Mouse (Mus musculus) liver, embryonic 16.5 days (tissue): ENCODE measurements at regions not wholly inside any gene's neighbourhood (a gene's known extent, or its start where the extent isn't known, plus 50 kb on each side); places are given as distances from the start of the nearest gene placed in this dataset.
"Not testable (repeated sequence)": the region's sequence is repeated elsewhere in the genome, so short reads cannot be mapped to it uniquely, and the experiment has no call there.

Experiments used
- ATAC-seq: fragments of 200-750 bp; cut with Nextera tagmentation; 2 replicates; pipeline ENCODE4 v1.8.0; 2017; ENCODE audit warnings: low read depth, mild to moderate bottlenecking, moderate number of reproducible peaks, moderate library complexity
- H3K27ac ChIP-seq: fragments of 300-500 bp; sonication (generic); 2 replicates; pipeline ENCODE4 v1.5.1; 2014; ENCODE audit warnings: mild to moderate bottlenecking, low read length
- H3K27me3 ChIP-seq: fragments of 300-500 bp; sonication (generic); 2 replicates; pipeline ENCODE4 v1.6.1; 2014; ENCODE audit warnings: low read depth, low read length, mixed read lengths; ENCODE audit not compliant: control insufficient read depth, insufficient read depth
- H3K36me3 ChIP-seq: fragments of 300-500 bp; sonication (generic); 2 replicates; pipeline ENCODE4 v1.6.1; 2014; ENCODE audit warnings: mild to moderate bottlenecking; ENCODE audit not compliant: control insufficient read depth, insufficient read depth
- H3K4me1 ChIP-seq: fragments of 300-500 bp; sonication (generic); 2 replicates; pipeline ENCODE4 v1.6.1; 2014; ENCODE audit warnings: low read depth, low read length, mixed read lengths; ENCODE audit not compliant: control insufficient read depth
- H3K4me2 ChIP-seq: fragments of 300-500 bp; sonication (generic); 2 replicates; pipeline ENCODE4 v1.6.1; 2014; ENCODE audit warnings: low read depth, low read length, mixed read lengths
- H3K4me3 ChIP-seq: fragments of 300-500 bp; sonication (generic); 2 replicates; pipeline ENCODE4 v1.5.1; 2014; ENCODE audit warnings: low read depth, mild to moderate bottlenecking, low read length
- H3K9ac ChIP-seq: fragments of 300-500 bp; sonication (generic); 2 replicates; pipeline ENCODE4 v1.6.1; 2014; ENCODE audit warnings: low read depth, low read length
- H3K9me3 ChIP-seq: fragments of 300-500 bp; sonication (generic); replicated peaks from 2 replicates; pipeline ENCODE4 v1.6.1; 2016; ENCODE audit warnings: low read length; ENCODE audit not compliant: control insufficient read depth
- WGBS: fragments of 180-500 bp; shearing (Covaris S2); extraction: QIAGEN DNeasy Blood & Tissue Kit; methylation state at CpG from one replicate; pipeline ENCODE4 v1.1.7; 2014; ENCODE audit not compliant: insufficient replicate concordance; 5-methylcytosine and 5-hydroxymethylcytosine counted together

DNA sequence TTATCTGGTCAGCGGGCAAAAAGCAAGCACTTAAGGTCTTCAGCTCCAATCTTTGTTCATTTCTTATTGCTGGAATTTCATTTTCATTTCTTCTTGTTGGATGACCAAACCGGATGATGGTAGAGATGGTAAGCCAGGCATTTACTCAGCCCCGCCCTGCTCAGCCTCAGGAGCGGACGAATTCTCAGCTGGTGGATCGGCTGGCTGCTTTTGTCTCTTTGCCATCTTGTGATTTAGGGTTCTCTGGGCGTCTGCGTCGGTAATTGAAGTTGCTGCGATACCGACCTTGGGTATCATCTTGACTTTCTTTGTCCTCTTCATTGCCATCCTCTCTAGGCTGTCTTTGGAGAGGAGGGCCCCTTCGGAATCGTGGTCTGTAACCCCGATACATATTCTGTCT, 156.1 kb downstream of the Akr1d1 start:
- WGBS: 81% methylated on average over 14 of the region's 14 CpGs
- H3K4me2 ChIP-seq: no peak overlapping the region
- H3K9ac ChIP-seq: no peak overlapping the region
- no peak for ATAC-seq
- H3K36me3 ChIP-seq: no peaks in the 10 kb centered on the region
- no peaks in the 10 kb centered on the region for H3K9me3 ChIP-seq
- no peaks in the 10 kb centered on the region for H3K27me3 ChIP-seq
- H3K4me3 ChIP-seq: no peak overlapping the region
- H3K4me1 ChIP-seq: no peaks in the 10 kb centered on the region
- no peak overlapping the region for H3K27ac ChIP-seq

DNA sequence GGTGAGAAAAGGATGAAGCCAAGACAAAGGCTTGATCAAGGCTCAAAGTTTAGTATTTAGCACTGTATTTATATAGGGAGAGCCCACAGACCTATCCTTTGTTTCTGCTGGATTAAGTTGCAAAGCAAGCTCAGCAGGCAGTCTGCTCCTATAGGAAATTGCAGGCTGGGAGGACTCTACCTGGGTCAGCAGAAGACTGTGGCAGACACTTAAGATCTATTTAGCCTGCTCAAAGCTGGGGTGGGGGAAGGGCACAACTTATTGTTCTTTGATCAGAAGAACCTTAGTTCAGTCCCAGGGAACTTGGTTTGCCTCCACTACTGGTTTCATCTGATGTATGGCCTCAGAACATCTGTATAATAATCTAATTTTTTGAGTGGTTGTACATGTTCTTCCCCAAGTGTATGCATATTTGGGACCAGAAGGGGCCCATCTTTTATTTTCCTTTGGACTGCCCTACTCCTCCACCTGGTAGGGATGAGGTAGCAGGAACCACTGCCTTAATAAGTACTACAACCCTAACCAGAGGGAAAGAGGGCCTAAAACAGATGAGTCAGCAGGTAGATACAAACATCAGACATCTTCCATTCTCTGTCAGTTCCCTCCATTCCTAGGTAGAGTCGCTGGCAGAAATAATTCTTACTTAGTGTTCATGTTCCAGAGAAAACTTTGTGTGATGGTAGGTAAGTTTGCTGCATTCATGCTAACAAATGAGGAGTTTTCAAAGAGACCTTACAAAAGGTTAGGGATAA, 159.1 kb downstream of the Akr1d1 start:
- 12% methylated on average over 1 of the region's 1 CpGs for WGBS
- Histone ChIP-seq H3K27me3 (no peaks in the 10 kb centered on the region), H3K4me3 (no peak overlapping the region), H3K4me2 (no peak overlapping the region), H3K27ac (no peak overlapping the region), H3K36me3 (no peaks in the 10 kb centered on the region), H3K9ac (no peak overlapping the region), H3K4me1 (no peaks in the 10 kb centered on the region), H3K9me3 (no peaks in the 10 kb centered on the region)
- no peak for ATAC-seq

DNA sequence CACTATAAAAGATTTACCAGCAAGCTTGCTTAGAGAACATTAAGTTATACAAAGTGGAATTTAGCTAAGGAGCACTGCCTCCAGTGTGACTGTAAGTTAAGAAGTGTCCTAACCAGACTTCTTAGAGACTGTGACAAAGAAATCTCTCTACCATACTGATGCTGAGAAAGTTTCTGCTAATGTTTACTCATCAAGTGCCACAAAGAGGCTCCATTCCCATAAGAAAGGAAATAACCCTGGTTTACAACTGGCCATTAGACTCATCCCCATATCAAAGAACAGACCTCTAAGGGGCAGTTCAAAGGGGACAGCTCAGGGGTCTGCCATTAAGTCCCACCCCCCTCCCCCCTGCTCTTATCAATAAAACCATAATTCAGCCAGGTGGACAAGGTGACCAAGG, 159.7 kb downstream of the Akr1d1 start:
- Histone ChIP-seq H3K27me3 (no peaks in the 10 kb centered on the region), H3K4me2 (no peak overlapping the region), H3K9ac (no peak overlapping the region), H3K9me3 (no peaks in the 10 kb centered on the region), H3K36me3 (no peaks in the 10 kb centered on the region), H3K27ac (no peak overlapping the region), H3K4me3 (no peak overlapping the region), H3K4me1 (no peaks in the 10 kb centered on the region)
- no peak for ATAC-seq

DNA sequence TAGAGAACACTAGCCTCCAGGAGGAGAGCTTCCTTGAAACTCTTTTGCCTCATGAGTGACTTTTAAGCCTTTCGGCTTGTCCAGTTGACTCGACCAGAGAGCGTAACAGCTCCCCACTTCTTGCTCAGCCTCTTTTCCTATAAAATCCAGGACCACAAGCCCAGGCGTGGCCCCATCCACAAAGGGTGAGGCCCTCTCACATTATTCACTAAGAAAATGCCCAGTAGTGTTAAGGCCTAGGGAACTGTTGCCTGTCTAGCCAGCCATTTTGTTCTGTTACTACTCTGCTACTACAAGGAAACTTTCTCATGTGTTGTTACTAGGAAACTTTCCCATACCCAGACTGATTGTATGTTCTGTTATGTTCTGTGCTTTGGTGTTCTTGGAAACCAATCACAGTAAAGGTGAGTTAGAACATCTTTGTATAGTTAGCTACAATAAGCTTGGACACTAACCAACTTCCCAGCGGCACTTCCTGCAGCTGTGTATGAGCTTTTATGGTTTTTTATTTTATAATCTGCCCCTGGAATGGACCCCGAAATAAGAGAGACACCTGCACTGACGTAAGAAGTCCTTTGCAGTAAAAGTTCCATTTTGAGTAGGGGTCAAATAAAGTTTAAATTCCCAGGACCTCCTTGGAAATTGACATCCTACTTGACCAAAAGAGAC, 162.1 kb downstream of the Akr1d1 start:
- Histone ChIP-seq H3K9me3 (no peaks in the 10 kb centered on the region), H3K27me3 (no peaks in the 10 kb centered on the region), H3K36me3 (no peaks in the 10 kb centered on the region), H3K4me3 (no peak overlapping the region), H3K4me1 (no peaks in the 10 kb centered on the region), H3K27ac (no peak overlapping the region), H3K9ac (no peak overlapping the region), H3K4me2 (no peak overlapping the region)
- no peak for ATAC-seq
- 69% methylated on average over 7 of the region's 7 CpGs for WGBS

DNA sequence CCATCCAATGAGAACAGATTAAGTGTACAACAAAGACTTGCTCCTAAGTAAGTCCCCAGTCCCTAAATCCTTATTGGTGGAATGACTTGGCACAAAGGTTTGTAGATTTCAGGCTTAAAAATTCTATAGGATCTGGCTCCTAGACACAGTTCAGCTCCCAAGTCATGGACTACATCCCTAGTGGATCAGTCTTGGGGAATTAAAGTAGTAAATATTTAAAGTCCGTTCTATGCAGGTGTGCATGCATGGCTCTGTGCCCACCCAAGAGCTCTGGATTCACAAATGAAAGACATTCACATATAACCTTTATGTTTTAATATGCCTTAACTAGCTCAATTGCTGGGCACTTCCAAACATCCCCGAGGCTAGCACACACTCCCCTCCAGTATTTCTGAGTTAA, 162.8 kb downstream of the Akr1d1 start:
- Histone ChIP-seq H3K27me3 (no peaks in the 10 kb centered on the region), H3K4me2 (no peak overlapping the region), H3K9me3 (no peaks in the 10 kb centered on the region), H3K27ac (no peak overlapping the region), H3K4me3 (no peak overlapping the region), H3K36me3 (no peaks in the 10 kb centered on the region), H3K4me1 (no peaks in the 10 kb centered on the region), H3K9ac (no peak overlapping the region)
- WGBS: 53% methylated on average over 2 of the region's 2 CpGs
- ATAC-seq: no peak

DNA sequence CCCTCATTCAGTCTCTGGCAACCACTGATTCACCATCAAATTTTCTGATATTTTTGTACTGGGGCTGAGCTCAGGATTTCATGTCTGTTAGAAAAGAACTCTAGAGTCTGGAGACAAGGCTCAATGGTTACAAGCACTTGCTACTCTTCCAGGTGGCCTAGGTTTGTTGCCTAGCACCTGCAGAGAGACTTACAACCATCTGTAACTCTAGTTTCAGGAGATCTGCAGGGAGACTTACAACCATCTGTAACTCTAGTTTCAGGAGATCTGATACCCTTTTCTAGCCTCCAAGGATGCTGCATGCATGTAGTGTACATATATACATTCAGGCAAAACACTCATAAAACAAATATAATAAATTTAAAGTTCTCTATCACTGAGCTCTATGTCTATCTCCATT, 166.1 kb downstream of the Akr1d1 start:
- no peak for ATAC-seq
- H3K4me3 ChIP-seq: no peak overlapping the region
- no peaks in the 10 kb centered on the region for H3K36me3 ChIP-seq
- H3K4me2 ChIP-seq: no peak overlapping the region
- H3K27ac ChIP-seq: no peak overlapping the region
- H3K4me1 ChIP-seq: no peaks in the 10 kb centered on the region
- H3K27me3 ChIP-seq: no peaks in the 10 kb centered on the region
- H3K9me3 ChIP-seq: no peaks in the 10 kb centered on the region
- H3K9ac ChIP-seq: no peak overlapping the region

DNA sequence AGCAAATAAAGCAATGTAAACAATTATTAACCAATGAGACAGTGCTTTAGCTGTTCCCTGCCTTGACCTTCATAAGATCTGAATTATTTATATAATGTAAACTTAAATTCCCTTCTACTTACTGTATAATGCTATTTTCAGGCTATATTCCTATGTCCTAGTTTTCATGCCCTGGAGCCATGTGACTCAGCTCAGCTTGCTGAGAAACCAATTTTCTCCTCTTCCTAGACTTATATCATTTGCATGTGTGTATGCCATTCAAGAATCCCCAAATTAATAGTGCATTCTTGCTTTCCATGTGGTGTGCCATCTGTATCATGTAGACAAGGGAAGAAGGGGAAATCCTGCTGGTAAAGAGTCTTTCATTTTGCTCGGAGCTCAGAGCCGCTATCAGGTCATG, 166.7 kb upstream of the Trim24 start:
- ATAC-seq: no peak
- H3K27me3 ChIP-seq: no peaks in the 10 kb centered on the region
- 68% methylated on average over 2 of the region's 2 CpGs for WGBS

DNA sequence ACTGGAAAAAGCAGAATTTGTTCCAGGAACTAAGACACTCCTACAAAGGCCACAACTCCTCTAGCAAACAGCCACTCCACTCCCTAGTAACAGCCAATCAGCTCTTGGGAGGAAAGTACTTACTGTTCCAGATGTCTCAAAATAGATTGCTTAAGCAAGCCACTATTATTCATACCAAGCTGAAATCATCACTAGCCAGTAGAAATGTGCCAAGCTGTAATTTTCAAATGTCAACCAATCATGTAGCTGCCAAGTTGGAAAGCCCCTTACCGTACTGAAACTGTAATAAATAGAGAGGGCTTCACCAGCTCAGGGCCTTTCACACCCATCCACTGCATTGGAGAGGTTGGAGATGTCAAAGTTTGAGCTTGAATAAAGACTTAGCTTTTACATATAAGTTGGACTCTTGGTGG, 164.9 kb upstream of the Trim24 start:
- H3K9ac ChIP-seq: no peak overlapping the region
- H3K27ac ChIP-seq: no peak overlapping the region
- no peaks in the 10 kb centered on the region for H3K27me3 ChIP-seq
- no peak overlapping the region for H3K4me3 ChIP-seq
- 63% methylated on average over 1 of the region's 1 CpGs for WGBS
- no peak for ATAC-seq
- H3K4me1 ChIP-seq: no peaks in the 10 kb centered on the region
- H3K36me3 ChIP-seq: no peaks in the 10 kb centered on the region
- no peaks in the 10 kb centered on the region; the same call in 1 of the 2 replicates for H3K9me3 ChIP-seq
- no peak overlapping the region for H3K4me2 ChIP-seq

More for the DNA sequence above, 166.7 kb upstream of the Trim24 start:
- no peak overlapping the region for H3K9ac ChIP-seq
- H3K4me1 ChIP-seq: no peaks in the 10 kb centered on the region
- no peaks in the 10 kb centered on the region; the same call in 1 of the 2 replicates for H3K9me3 ChIP-seq
- no peak overlapping the region for H3K27ac ChIP-seq
- H3K4me2 ChIP-seq: no peak overlapping the region
- H3K4me3 ChIP-seq: no peak overlapping the region
- no peaks in the 10 kb centered on the region for H3K36me3 ChIP-seq

DNA sequence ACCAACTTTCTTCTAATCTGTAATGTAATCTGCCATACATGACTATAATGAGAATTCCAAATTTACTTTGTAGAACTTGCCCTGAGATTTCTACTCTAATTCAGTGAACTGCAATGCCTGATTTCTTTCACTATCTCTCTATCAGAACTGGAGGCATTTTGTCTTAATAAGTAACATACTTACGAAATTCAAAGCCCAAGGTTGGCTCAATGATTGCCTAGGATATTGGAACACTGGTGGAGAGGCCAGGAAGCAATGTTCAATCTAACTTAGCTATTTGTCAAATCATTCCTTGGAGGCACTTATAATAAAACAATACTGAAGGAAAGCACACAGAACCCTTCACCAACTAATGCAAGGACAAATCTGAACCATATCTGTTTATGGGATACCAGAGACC, 162.9 kb upstream of the Trim24 start:
- not testable (repeated sequence) for H3K36me3 ChIP-seq, H3K27me3 ChIP-seq, H3K4me3 ChIP-seq, H3K4me1 ChIP-seq, H3K4me2 ChIP-seq, H3K27ac ChIP-seq, H3K9me3 ChIP-seq, ATAC-seq, H3K9ac ChIP-seq
- 44% methylated on average over 1 of the region's 1 CpGs for WGBS
